Mouse (Mus musculus): Measurements from ENCODE around the gene Micall2.
"Not testable (repeated sequence)": the region's sequence is repeated elsewhere in the genome, so short reads cannot be mapped to it uniquely, and the experiment has no call there.

Gene Micall2

GRCm38 (mm10) chr5:139735677-139736503 lies at the start of gene Micall2:
TSS of gene Micall2 (minus strand) at chr5:139736336.
- DNase-seq = peak; percentile 82 to 89

GRCm38 (mm10) chr5:139781406-139781805 lies 45.3 kb upstream of the Micall2 start:
- DNase-seq = no peak

- DNase-seq = no peak
Observed at GRCm38 (mm10) chr5:139776966-139777365, 40.8 kb upstream of the Micall2 start.

GRCm38 (mm10) chr5:139775216-139775926 lies 39.2 kb upstream of the Micall2 start, which contains the start of gene Ints1:
TSS of gene Ints1 (minus strand) at chr5:139775674.
- peak; percentile 98 to 99 for DNase-seq

- DNase-seq = no peak
Observed at GRCm38 (mm10) chr5:139768216-139768615, 32.1 kb upstream of the Micall2 start.

- DNase-seq = peak in 1 of 2 experiments; percentile 60
Observed at GRCm38 (mm10) chr5:139764296-139764695, 28.2 kb upstream of the Micall2 start.

GRCm38 (mm10) chr5:139758096-139758495 lies 22.0 kb upstream of the Micall2 start:
- no peak for DNase-seq

GRCm38 (mm10) chr5:139756586-139756985 lies 20.4 kb upstream of the Micall2 start:
- DNase-seq = peak; percentile 54 to 63

- DNase-seq = no peak
Observed at GRCm38 (mm10) chr5:139756135-139756534, 20.0 kb upstream of the Micall2 start.

- peak; percentile 75 to 84 for DNase-seq
Observed at GRCm38 (mm10) chr5:139754753-139755152, 18.6 kb upstream of the Micall2 start.

GRCm38 (mm10) chr5:139750535-139750934 lies 14.4 kb upstream of the Micall2 start:
- DNase-seq = peak; percentile 85 to 89

GRCm38 (mm10) chr5:139749413-139750125 lies 13.4 kb upstream of the Micall2 start:
- peak in 1 of 2 experiments; percentile 69 for DNase-seq

GRCm38 (mm10) chr5:139745771-139746170 lies 9.6 kb upstream of the Micall2 start:
- peak; percentile 70 to 81 for DNase-seq

- DNase-seq = not testable (repeated sequence)
Observed at GRCm38 (mm10) chr5:139742640-139743039, 6.5 kb upstream of the Micall2 start.

- no peak for DNase-seq
Observed at GRCm38 (mm10) chr5:139738592-139739315, 2.6 kb upstream of the Micall2 start.

- DNase-seq = no peak
Observed at GRCm38 (mm10) chr5:139737841-139738591, 1.9 kb upstream of the Micall2 start.

GRCm38 (mm10) chr5:139736504-139736940 lies 386 bp upstream of the Micall2 start:
- DNase-seq = no peak

GRCm38 (mm10) chr5:139734746-139735145 lies 1.4 kb downstream of the Micall2 start:
- DNase-seq = no peak

- DNase-seq = no peak
Observed at GRCm38 (mm10) chr5:139734016-139734415, 2.1 kb downstream of the Micall2 start.

GRCm38 (mm10) chr5:139732634-139733107 lies 3.5 kb downstream of the Micall2 start:
- DNase-seq = no peak

Measured in cerebellum, postnatal 14 days (tissue).